Comparison of ENCODE assay signal across 8 mouse cellular contexts in genomic region chr17:8264638-8265037, GRCm38 (mm10). TPM values are rescaled to one million over a fixed set of nuclear protein-coding genes. Genes with fewer than 3 reads are reported as not detected.
A peak's percentile ranks its signal among the peaks of the same experiment; 100 is the strongest.
DNase-seq lines count a peak whose midpoint lies in the region; ATAC-seq and TF ChIP-seq lines count a peak whose summit lies in the region.
"Not testable (repeated sequence)": the region's sequence is repeated elsewhere in the genome, so short reads cannot be mapped to it uniquely, and the experiment has no call there.

No protein-coding gene starts in this region.

- H3K4me3 ChIP-seq in G1E (ENCODE audit: low read depth, low read length); embryonic fibroblast, embryonic 13.5 days (ENCODE audit: insufficient read depth, low read length); liver, adult 2 months (ENCODE audit: insufficient read depth, low read depth, low read length): not testable (repeated sequence)

- DNase-seq in G1E (ENCODE audit: low spot score): peak; percentile 23
- peak; percentile 36 for DNase-seq in c-Kit-positive CD71-positive TER-119-negative erythroid progenitor cells, embryonic 14.5 days (ENCODE audit: low read depth)
- peak; percentile 20 to 63 for DNase-seq in heart, adult 9 months (ENCODE audit: low spot score in 2 of 2)
- DNase-seq in kidney, postnatal 14 days: peak; percentile 78
- DNase-seq in liver, adult 2 months (ENCODE audit: extremely low read depth, low read depth, low spot score): peak; percentile 73
- peak; percentile 18 to 36 for DNase-seq in natural killer cell, adult 2 months (ENCODE audit: low spot score in 2 of 2)
- DNase-seq in thymus, postnatal 0 days (ENCODE audit: low spot score): peak; percentile 58

- H3K4me1 ChIP-seq in G1E (ENCODE audit: insufficient read depth, low read depth, low read length); embryonic fibroblast, embryonic 13.5 days (ENCODE audit: control insufficient read depth, insufficient read depth, low read length); liver, adult 2 months (ENCODE audit: control insufficient read depth, insufficient read depth, low read length): not testable (repeated sequence)

- not testable (repeated sequence) for H3K9me3 ChIP-seq in G1E (replicated peaks)

- H3K9ac ChIP-seq in liver, adult 2 months (ENCODE audit: low read depth, low read length): not testable (repeated sequence)

- H3K79me2 ChIP-seq in liver, adult 2 months (ENCODE audit: control insufficient read depth, insufficient read depth, low read length): not testable (repeated sequence)

- peaks cover 26% of the 10 kb centered on the region for H3K27me3 ChIP-seq in G1E (ENCODE audit: insufficient read depth, low read length)
- not testable (repeated sequence) for H3K27me3 ChIP-seq in liver, adult 2 months (ENCODE audit: control insufficient read depth, insufficient read depth, low read length)

- 14% methylated on average over 7 of the region's 7 CpGs for WGBS in liver, adult 2 months

- H3K27ac ChIP-seq in embryonic fibroblast, embryonic 13.5 days (ENCODE audit: insufficient read depth, low read length); liver, adult 2 months (replicated peaks; ENCODE audit: insufficient read depth, low read depth, low read length): not testable (repeated sequence)

- not testable (repeated sequence) for ATAC-seq in G1E (ENCODE audit: extremely low read depth, insufficient number of reproducible peaks, low FRiP score, poor library complexity, severe bottlenecking)

- peak; percentile 48; the same call in 1 of the 2 replicates for TF ChIP-seq CTCF in G1E (IDR thresholded peaks at IDR 0.05; ENCODE audit: low read depth, low read length)
- TF ChIP-seq CTCF in embryonic fibroblast, embryonic 13.5 days (IDR thresholded peaks at IDR 0.05; ENCODE audit: borderline replicate concordance, insufficient read depth, low read length): 0 out of 2 replicates have a peak, but pooled peaks have one; percentile 7
- peak; percentile 56 for TF ChIP-seq CTCF in liver, adult 2 months (IDR thresholded peaks at IDR 0.05; ENCODE audit: low read depth, low read length)

- TF ChIP-seq POLR2A in embryonic fibroblast, embryonic 13.5 days (IDR thresholded peaks at IDR 0.05; ENCODE audit: low read depth, low read length); liver, adult 2 months (IDR thresholded peaks at IDR 0.05; ENCODE audit: extremely low read depth, insufficient read depth, low read length): not testable (repeated sequence)

- not testable (repeated sequence) for H3K36me3 ChIP-seq in G1E (replicated peaks); liver, adult 2 months (ENCODE audit: control insufficient read depth, insufficient read depth, low read length)

RNA-seq across cellular contexts. Expression of gene Mpc1, which starts 18.1 kb away (rescaled TPM):
- 48.2 and 59.4 TPM in 2 replicates for total RNA-seq in G1E (2014; fragmentation: Nextera tagmentation)
- 89.6 and 109 TPM in 2 replicates for total RNA-seq in G1E (2017)
- polyA plus RNA-seq in G1E (2012): 14.7 and 17.5 TPM in 2 replicates
- polyA plus RNA-seq in embryonic fibroblast, embryonic 13.5 days (2011; ENCODE audit: insufficient read length, low read depth, missing spikeins): 53.0 and 79.3 TPM in 2 replicates
- total RNA-seq in liver, adult 2 months (2014; rRNA removed): 690 and 762 TPM in 2 replicates
- polyA plus RNA-seq in liver, adult 2 months (2012; rRNA removed): 305 and 352 TPM in 2 replicates
- 280 and 284 TPM in 2 replicates for polyA plus RNA-seq in thymus, postnatal 0 days (2015; fragmentation: Nextera tagmentation; extraction: Ambion mirVana)

RNA-seq across cellular contexts. Expression of gene Ccr6, which starts 28.8 kb away (rescaled TPM):
- total RNA-seq in G1E (2014; fragmentation: Nextera tagmentation) (not detected in 2 replicates), G1E (2017) (not detected in 2 replicates)
- not detected in 2 replicates for polyA plus RNA-seq in G1E (2012)
- polyA plus RNA-seq in embryonic fibroblast, embryonic 13.5 days (2011; ENCODE audit: insufficient read length, low read depth, missing spikeins): not detected in 2 replicates
- 0.60 TPM in 1 of 2 replicates, not detected in the other for total RNA-seq in liver, adult 2 months (2014; rRNA removed)
- 0.17 and 0.20 TPM in 2 replicates for polyA plus RNA-seq in liver, adult 2 months (2012; rRNA removed)
- 1.7 and 2.0 TPM in 2 replicates for polyA plus RNA-seq in thymus, postnatal 0 days (2015; fragmentation: Nextera tagmentation; extraction: Ambion mirVana)

RNA-seq across cellular contexts. Expression of gene Sft2d1, which starts 46.3 kb away (rescaled TPM):
- total RNA-seq in G1E (2014; fragmentation: Nextera tagmentation) (23.0 and 23.7 TPM in 2 replicates), G1E (2017) (29.1 and 33.8 TPM in 2 replicates)
- polyA plus RNA-seq in G1E (2012): 62.6 and 64.1 TPM in 2 replicates
- polyA plus RNA-seq in embryonic fibroblast, embryonic 13.5 days (2011; ENCODE audit: insufficient read length, low read depth, missing spikeins): 47.3 and 56.3 TPM in 2 replicates
- total RNA-seq in liver, adult 2 months (2014; rRNA removed): 58.4 and 59.7 TPM in 2 replicates
- 53.7 and 67.4 TPM in 2 replicates for polyA plus RNA-seq in liver, adult 2 months (2012; rRNA removed)
- 130 and 131 TPM in 2 replicates for polyA plus RNA-seq in thymus, postnatal 0 days (2015; fragmentation: Nextera tagmentation; extraction: Ambion mirVana)

Comparison
In these comparisons a context has a peak if more than half of its experiments do, and no peak if none do; other contexts are left out.
1. DNase-seq: peak in every context shown above with its lines; median percentile 78 in kidney, postnatal 14 days; 73 in liver, adult 2 months; 58 in thymus, postnatal 0 days; 42 in heart, adult 9 months; 36 in c-Kit-positive CD71-positive TER-119-negative erythroid progenitor cells, embryonic 14.5 days; 27 in natural killer cell, adult 2 months; 23 in G1E.